12 mouse cellular contexts compared by ENCODE assay signal in the genomic region with DNA sequence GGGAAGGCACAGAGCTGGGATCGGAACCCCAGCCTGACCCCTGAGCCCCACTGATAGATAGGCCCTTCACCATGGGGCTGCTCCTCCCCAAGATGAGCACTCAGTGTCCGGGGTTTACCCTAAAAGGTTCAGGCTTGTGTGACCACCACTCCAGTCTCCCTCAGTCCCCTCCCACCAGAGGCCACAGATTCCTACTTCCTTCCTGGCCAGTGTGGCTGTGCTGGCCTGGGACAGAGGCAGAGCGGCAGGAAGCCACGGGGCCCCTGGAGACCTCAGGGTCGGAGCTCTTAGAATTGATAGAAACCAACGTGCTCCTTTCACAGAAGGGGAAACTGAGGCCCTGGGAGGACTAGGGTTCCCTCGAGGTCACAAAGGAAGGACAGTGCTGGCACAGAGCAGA. TPM values are rescaled to one million over a fixed set of nuclear protein-coding genes. Genes with fewer than 3 reads are reported as not detected.
DNase-seq lines count a peak whose midpoint lies in the region; ATAC-seq and TF ChIP-seq lines count a peak whose summit lies in the region.
"Had no signal": no experiment of that assay in that cellular context is flagged by ENCODE, and none has a peak within 500 bp of the region (broad histone marks: within the 10 kb centered on the region; RNA-seq: fewer than 3 reads in every experiment).

No protein-coding gene starts in this region.

- peak; percentile 85 for DNase-seq in 416B (ENCODE audit: low read depth)
- no peak for DNase-seq in kidney, postnatal 0 days (ENCODE audit: low spot score)
- no peak for DNase-seq in gastrocnemius, postnatal 25 days
- no peak for DNase-seq in layer of hippocampus, adult 8-10 months (ENCODE audit: low spot score in 2 of 2)
- DNase-seq: adrenal gland, adult 8-10 months; cerebellum, adult 9-11 months; lung, postnatal 36 days; spleen, adult 18-20 months; thymus, postnatal 36 days had no signal

- ATAC-seq in intestine, embryonic 15.5 days, result no peak
- ATAC-seq in intestine, postnatal 0 days, result no peak
- ATAC-seq in embryonic facial prominence, embryonic 12.5 days (ENCODE audit: insufficient number of reproducible peaks, insufficient read depth, low FRiP score, low TSS enrichment), result no peak
- no peak for ATAC-seq in kidney, postnatal 0 days (replicated peaks; ENCODE audit: low FRiP score, low read depth)

- H3K4me3 ChIP-seq in intestine, embryonic 15.5 days (replicated peaks), result no peak overlapping the region
- no peak overlapping the region for H3K4me3 ChIP-seq in intestine, postnatal 0 days (ENCODE audit: low read depth, low read length)
- no peak overlapping the region for H3K4me3 ChIP-seq in embryonic facial prominence, embryonic 12.5 days
- no peak overlapping the region for H3K4me3 ChIP-seq in kidney, postnatal 0 days (replicated peaks; ENCODE audit: low read depth, low read length)

- peak overlapping the region; percentile 32; the same call in 1 of the 2 replicates for H3K27ac ChIP-seq in intestine, embryonic 15.5 days
- H3K27ac ChIP-seq in intestine, postnatal 0 days (ENCODE audit: low read depth, low read length), result no peak overlapping the region
- H3K27ac ChIP-seq in embryonic facial prominence, embryonic 12.5 days, result no peak overlapping the region
- H3K27ac ChIP-seq in kidney, postnatal 0 days, result peak overlapping the region; percentile 64

- TF ChIP-seq CTCF in intestine, postnatal 0 days (IDR thresholded peaks at IDR 0.05; ENCODE audit: low read depth), result no peak
- no peak for TF ChIP-seq CTCF in kidney, postnatal 0 days (IDR thresholded peaks at IDR 0.05; ENCODE audit: low read depth)

- no peaks in the 10 kb centered on the region for H3K27me3 ChIP-seq in intestine, embryonic 15.5 days (replicated peaks)
- H3K27me3 ChIP-seq in intestine, postnatal 0 days (replicated peaks; ENCODE audit: control insufficient read depth, insufficient read depth, low read length), result 0 out of 2 replicates have a peak, but pooled peaks cover 3% of the 10 kb centered on the region
- H3K27me3 ChIP-seq in embryonic facial prominence, embryonic 12.5 days, result no peaks in the 10 kb centered on the region
- no peaks in the 10 kb centered on the region for H3K27me3 ChIP-seq in kidney, postnatal 0 days (ENCODE audit: insufficient read depth, low read length)

- peaks cover 45% of the 10 kb centered on the region for H3K4me1 ChIP-seq in intestine, embryonic 15.5 days (replicated peaks)
- no peaks in the 10 kb centered on the region for H3K4me1 ChIP-seq in intestine, postnatal 0 days (replicated peaks; ENCODE audit: control insufficient read depth, insufficient read depth, low read length)
- H3K4me1 ChIP-seq in embryonic facial prominence, embryonic 12.5 days, result peaks cover 22% of the 10 kb centered on the region
- H3K4me1 ChIP-seq in kidney, postnatal 0 days (replicated peaks; ENCODE audit: insufficient read depth, low read length), result peaks cover 26% of the 10 kb centered on the region

- no peaks in the 10 kb centered on the region for H3K9me3 ChIP-seq in intestine, embryonic 15.5 days
- no peaks in the 10 kb centered on the region for H3K9me3 ChIP-seq in intestine, postnatal 0 days (ENCODE audit: control insufficient read depth)
- no peaks in the 10 kb centered on the region for H3K9me3 ChIP-seq in embryonic facial prominence, embryonic 12.5 days
- no peaks in the 10 kb centered on the region for H3K9me3 ChIP-seq in kidney, postnatal 0 days (replicated peaks; ENCODE audit: low read length)

- 28% methylated on average over 7 of the region's 7 CpGs for WGBS in intestine, embryonic 15.5 days
- WGBS in intestine, postnatal 0 days, result 40% methylated on average over 7 of the region's 7 CpGs
- WGBS in embryonic facial prominence, embryonic 12.5 days, result 30% methylated on average over 7 of the region's 7 CpGs
- WGBS in kidney, postnatal 0 days, result 31% methylated on average over 7 of the region's 7 CpGs

- no peaks in the 10 kb centered on the region for H3K36me3 ChIP-seq in intestine, embryonic 15.5 days
- H3K36me3 ChIP-seq in intestine, postnatal 0 days (ENCODE audit: control insufficient read depth, insufficient read depth), result no peaks in the 10 kb centered on the region
- H3K36me3 ChIP-seq in embryonic facial prominence, embryonic 12.5 days, result no peaks in the 10 kb centered on the region
- no peaks in the 10 kb centered on the region for H3K36me3 ChIP-seq in kidney, postnatal 0 days (ENCODE audit: insufficient read depth, low read length)

- no peak overlapping the region for H3K9ac ChIP-seq in intestine, embryonic 15.5 days
- no peak overlapping the region for H3K9ac ChIP-seq in intestine, postnatal 0 days (ENCODE audit: low read depth, low read length)
- H3K9ac ChIP-seq in embryonic facial prominence, embryonic 12.5 days, result 0 out of 2 replicates have a peak overlapping the region, but pooled peaks have one; percentile 4
- 0 out of 2 replicates have a peak overlapping the region, but pooled peaks have one; percentile 35 for H3K9ac ChIP-seq in kidney, postnatal 0 days (ENCODE audit: low read depth, low read length)

- H3K4me2 ChIP-seq in intestine, embryonic 15.5 days (replicated peaks), result no peak overlapping the region
- H3K4me2 ChIP-seq in intestine, postnatal 0 days (replicated peaks; ENCODE audit: low read depth), result no peak overlapping the region
- H3K4me2 ChIP-seq in embryonic facial prominence, embryonic 12.5 days (replicated peaks), result no peak overlapping the region
- no peak overlapping the region for H3K4me2 ChIP-seq in kidney, postnatal 0 days (ENCODE audit: low read length)

RNA-seq across cellular contexts. Expression of gene Arhgef10l, which starts 3.4 kb away (rescaled TPM):
- polyA plus RNA-seq in intestine, embryonic 15.5 days (2015; fragmentation: Nextera tagmentation; extraction: Ambion mirVana), result 15.3 and 16.2 TPM in 2 replicates
- 3.9 and 5.4 TPM in 2 replicates for polyA plus RNA-seq in intestine, postnatal 0 days (2015; fragmentation: Nextera tagmentation; extraction: Ambion mirVana)
- polyA plus RNA-seq in embryonic facial prominence, embryonic 12.5 days (2016; fragmentation: Nextera tagmentation; extraction: Ambion mirVana), result 17.4 and 19.7 TPM in 2 replicates
- polyA plus RNA-seq in kidney, postnatal 0 days (2015; fragmentation: Nextera tagmentation; extraction: Ambion mirVana), result 21.2 and 22.2 TPM in 2 replicates
- total RNA-seq in gastrocnemius, postnatal 25 days (2021), result 10 to 100 TPM; 36.2 to 51.3 TPM
- 10 to 100 TPM; 44.6 to 55.8 (median 46.7) TPM for total RNA-seq in layer of hippocampus, adult 8-10 months (2022)

RNA-seq across cellular contexts. Expression of gene Rcc2, which starts 37.9 kb away (rescaled TPM):
- 37.8 and 43.8 TPM in 2 replicates for polyA plus RNA-seq in intestine, embryonic 15.5 days (2015; fragmentation: Nextera tagmentation; extraction: Ambion mirVana)
- 14.6 and 15.6 TPM in 2 replicates for polyA plus RNA-seq in intestine, postnatal 0 days (2015; fragmentation: Nextera tagmentation; extraction: Ambion mirVana)
- polyA plus RNA-seq in embryonic facial prominence, embryonic 12.5 days (2016; fragmentation: Nextera tagmentation; extraction: Ambion mirVana), result 95.5 and 138 TPM in 2 replicates
- polyA plus RNA-seq in kidney, postnatal 0 days (2015; fragmentation: Nextera tagmentation; extraction: Ambion mirVana), result 25.6 and 35.6 TPM in 2 replicates
- 1 to 10 TPM; 8.4 to 9.8 TPM for total RNA-seq in gastrocnemius, postnatal 25 days (2021)
- total RNA-seq in layer of hippocampus, adult 8-10 months (2022), result 10 to 100 TPM; 82.5 to 87.8 (median 85.0) TPM

Comparison
In these comparisons a context has a peak if more than half of its experiments do, and no peak if none do; other contexts are left out.
1. H3K27ac ChIP-seq: peak in intestine, embryonic 15.5 days (single experiment) and kidney, postnatal 0 days (single experiment); none in intestine, postnatal 0 days (single experiment) and embryonic facial prominence, embryonic 12.5 days (single experiment).
2. H3K9ac ChIP-seq: peak in embryonic facial prominence, embryonic 12.5 days (single experiment) and kidney, postnatal 0 days (single experiment); none in intestine, embryonic 15.5 days (single experiment) and intestine, postnatal 0 days (single experiment).